Mouse (Mus musculus) megakaryocyte, embryonic 14.5 days (primary cell): ENCODE data around the gene Bricd5.

Experiments used
- FLI1 ChIP-seq: IDR thresholded peaks from 2 replicates; pipeline ENCODE4 v1.6.1; 2012; ENCODE audit warnings: low read length, inconsistent platforms, mixed read lengths
- GATA1 ChIP-seq: IDR thresholded peaks from 3 replicates; pipeline ENCODE4 v1.6.1; 2012; ENCODE audit warnings: mixed read lengths, low read length, inconsistent platforms, borderline replicate concordance

DNA sequence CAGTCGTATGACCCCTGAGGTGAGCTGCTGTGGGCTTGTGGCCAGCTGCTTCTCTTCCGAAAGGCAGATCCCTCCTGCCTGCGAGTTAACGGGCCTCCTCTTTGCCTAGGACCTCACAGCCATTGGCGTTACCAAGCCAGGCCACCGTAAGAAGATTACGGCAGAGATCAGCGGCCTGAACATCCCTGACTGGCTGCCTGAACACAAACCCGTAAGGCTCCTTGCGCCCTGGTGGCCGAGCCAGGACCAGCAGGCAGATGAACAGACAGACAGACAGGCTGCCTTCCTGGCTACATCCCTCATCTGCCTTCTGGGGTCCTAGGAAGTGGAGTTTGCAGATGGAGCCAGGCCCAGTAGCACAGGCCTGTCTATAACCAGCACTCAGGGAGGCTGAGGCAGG lies 28.5 kb downstream of the Bricd5 start:
- TF ChIP-seq GATA1 (no peak), FLI1 (no peak)
